Mouse (Mus musculus): ENCODE data around the gene Ankrd23.

- no peak for TF ChIP-seq CTCF (IDR thresholded peaks at IDR 0.05; ENCODE audit: low read depth, low read length)
- TF ChIP-seq POLR2A (IDR thresholded peaks at IDR 0.05; ENCODE audit: borderline replicate concordance, low read depth, low read length), result no peak
These were observed 43.3 kb upstream of the Ankrd23 start for GRCm38 (mm10) chr1:36579974-36580383.
